ENCODE assay signal across 8 mouse cellular contexts in the genomic region with DNA sequence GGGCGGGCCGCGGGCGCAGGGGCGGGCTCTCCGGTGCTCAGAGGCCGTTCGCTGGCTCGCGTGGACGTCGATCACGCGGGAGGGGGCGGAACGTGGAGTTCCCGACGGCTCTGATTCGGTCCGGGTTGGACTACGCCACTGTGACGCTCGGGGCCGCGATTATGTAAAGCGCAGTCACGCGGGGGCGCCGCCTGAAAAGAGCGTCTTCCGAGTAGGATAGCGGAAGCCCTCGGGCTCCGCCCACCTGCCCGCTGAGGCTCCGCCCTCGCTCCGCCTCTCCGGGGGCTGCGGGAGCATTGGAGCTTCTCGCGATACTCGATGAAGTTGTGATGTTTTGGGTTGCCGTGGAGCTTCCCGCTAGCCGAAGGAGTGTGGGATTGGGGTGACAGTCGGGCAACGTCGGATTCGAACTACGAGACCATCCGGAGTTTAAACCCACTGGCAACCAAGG. TPM values are rescaled to one million over a fixed set of nuclear protein-coding genes. Genes with fewer than 3 reads are reported as not detected.
DNase-seq lines count a peak whose midpoint lies in the region; ATAC-seq lines count a peak whose summit lies in the region.

A gene (minus strand): TSS at position 1 of the 451 bp plus-strand sequence.

- peaks cover 26% of the 10 kb centered on the region for H3K36me3 ChIP-seq in heart, embryonic 13.5 days
- H3K36me3 ChIP-seq in liver, embryonic 12.5 days: peaks cover 25% of the 10 kb centered on the region
- H3K36me3 ChIP-seq in stomach, embryonic 15.5 days: no peaks in the 10 kb centered on the region

- peak; percentile 96 for ATAC-seq in heart, embryonic 13.5 days (ENCODE audit: extremely low read depth, insufficient number of reproducible peaks, low FRiP score, low TSS enrichment)
- ATAC-seq in liver, embryonic 12.5 days: peak; percentile 98
- ATAC-seq in stomach, embryonic 15.5 days (ENCODE audit: insufficient read depth, low FRiP score, low read depth): peak; percentile 98

- peak; percentile 100 for DNase-seq in CD4-positive, CD25-positive, alpha-beta regulatory T cell, adult 2 months (ENCODE audit: low read depth, low spot score)
- DNase-seq in fat pad, adult 2 months (ENCODE audit: extremely low read depth, low read depth, low spot score): peak; percentile 79
- peak; percentile 100 for DNase-seq in kidney, postnatal 10 days
- peak; percentile 99 to 100 for DNase-seq in natural killer cell, adult 2 months (ENCODE audit: low spot score in 2 of 2)

- peak within 1 kb of the TSS; percentile 97 for H3K9ac ChIP-seq in heart, embryonic 13.5 days
- H3K9ac ChIP-seq in liver, embryonic 12.5 days: peak within 1 kb of the TSS; percentile 92
- peak within 1 kb of the TSS; percentile 93 for H3K9ac ChIP-seq in stomach, embryonic 15.5 days

- WGBS in heart, embryonic 13.5 days: 0% methylated on average over 51 of the region's 53 CpGs
- WGBS in liver, embryonic 12.5 days (ENCODE audit: insufficient replicate concordance): under 1% methylated on average over 50 of the region's 53 CpGs
- WGBS in stomach, embryonic 15.5 days: under 1% methylated on average over 50 of the region's 53 CpGs

- H3K27ac ChIP-seq in brown adipose tissue, adult 24 weeks (replicated peaks; ENCODE audit: low read depth, low read length): peak within 1 kb of the TSS; percentile 88
- H3K27ac ChIP-seq in heart, embryonic 13.5 days (replicated peaks): peak within 1 kb of the TSS; percentile 90
- peak within 1 kb of the TSS; percentile 97 for H3K27ac ChIP-seq in liver, embryonic 12.5 days
- peak within 1 kb of the TSS; percentile 86 for H3K27ac ChIP-seq in stomach, embryonic 15.5 days

- H3K4me1 ChIP-seq in brown adipose tissue, adult 24 weeks (ENCODE audit: control insufficient read depth, insufficient read depth, insufficient read length, low read length): peaks cover 3% of the 10 kb centered on the region; the same call in 1 of the 2 replicates
- H3K4me1 ChIP-seq in heart, embryonic 13.5 days: peaks cover 19% of the 10 kb centered on the region
- H3K4me1 ChIP-seq in liver, embryonic 12.5 days: peaks cover 37% of the 10 kb centered on the region
- peaks cover 8% of the 10 kb centered on the region; the same call in 1 of the 2 replicates for H3K4me1 ChIP-seq in stomach, embryonic 15.5 days

- H3K4me2 ChIP-seq in heart, embryonic 13.5 days: peak within 1 kb of the TSS; percentile 93
- peak within 1 kb of the TSS; percentile 78 for H3K4me2 ChIP-seq in liver, embryonic 12.5 days
- peak within 1 kb of the TSS; percentile 84 for H3K4me2 ChIP-seq in stomach, embryonic 15.5 days

- H3K4me3 ChIP-seq in brown adipose tissue, adult 24 weeks (ENCODE audit: insufficient read depth, low read depth, low read length): peak within 1 kb of the TSS; percentile 92
- peak within 1 kb of the TSS; percentile 100 for H3K4me3 ChIP-seq in heart, embryonic 13.5 days
- H3K4me3 ChIP-seq in liver, embryonic 12.5 days: peak within 1 kb of the TSS; percentile 85
- peak within 1 kb of the TSS; percentile 100 for H3K4me3 ChIP-seq in stomach, embryonic 15.5 days (replicated peaks)

- no peaks in the 10 kb centered on the region for H3K9me3 ChIP-seq in heart, embryonic 13.5 days
- H3K9me3 ChIP-seq in liver, embryonic 12.5 days (replicated peaks): no peaks in the 10 kb centered on the region
- H3K9me3 ChIP-seq in stomach, embryonic 15.5 days: no peaks in the 10 kb centered on the region

- H3K27me3 ChIP-seq in heart, embryonic 13.5 days (replicated peaks): no peaks in the 10 kb centered on the region
- H3K27me3 ChIP-seq in liver, embryonic 12.5 days (replicated peaks): no peaks in the 10 kb centered on the region
- no peaks in the 10 kb centered on the region for H3K27me3 ChIP-seq in stomach, embryonic 15.5 days (replicated peaks)

RNA-seq across cellular contexts. Expression of the gene that starts here (rescaled TPM):
- 15.7 and 17.8 TPM in 2 replicates for polyA plus RNA-seq in brown adipose tissue, adult 24 weeks (2012; ENCODE audit: insufficient read depth, insufficient read length, missing spikeins)
- 34.8 and 35.6 TPM in 2 replicates for polyA plus RNA-seq in heart, embryonic 13.5 days (2015; fragmentation: Nextera tagmentation; extraction: Ambion mirVana)
- 22.6 and 25.8 TPM in 2 replicates for polyA plus RNA-seq in liver, embryonic 12.5 days (2016; fragmentation: Nextera tagmentation; extraction: Ambion mirVana)
- 39.3 and 45.5 TPM in 2 replicates for polyA plus RNA-seq in stomach, embryonic 15.5 days (2015; fragmentation: Nextera tagmentation; extraction: Ambion mirVana)

Comparison
In these comparisons a context has a peak if more than half of its experiments do, and no peak if none do; other contexts are left out.
1. Peak in every context shown above with its lines: DNase-seq, ATAC-seq, H3K4me3 ChIP-seq and H3K27ac ChIP-seq.